Comparison of ENCODE assay signal across 8 mouse cellular contexts in the genomic region with DNA sequence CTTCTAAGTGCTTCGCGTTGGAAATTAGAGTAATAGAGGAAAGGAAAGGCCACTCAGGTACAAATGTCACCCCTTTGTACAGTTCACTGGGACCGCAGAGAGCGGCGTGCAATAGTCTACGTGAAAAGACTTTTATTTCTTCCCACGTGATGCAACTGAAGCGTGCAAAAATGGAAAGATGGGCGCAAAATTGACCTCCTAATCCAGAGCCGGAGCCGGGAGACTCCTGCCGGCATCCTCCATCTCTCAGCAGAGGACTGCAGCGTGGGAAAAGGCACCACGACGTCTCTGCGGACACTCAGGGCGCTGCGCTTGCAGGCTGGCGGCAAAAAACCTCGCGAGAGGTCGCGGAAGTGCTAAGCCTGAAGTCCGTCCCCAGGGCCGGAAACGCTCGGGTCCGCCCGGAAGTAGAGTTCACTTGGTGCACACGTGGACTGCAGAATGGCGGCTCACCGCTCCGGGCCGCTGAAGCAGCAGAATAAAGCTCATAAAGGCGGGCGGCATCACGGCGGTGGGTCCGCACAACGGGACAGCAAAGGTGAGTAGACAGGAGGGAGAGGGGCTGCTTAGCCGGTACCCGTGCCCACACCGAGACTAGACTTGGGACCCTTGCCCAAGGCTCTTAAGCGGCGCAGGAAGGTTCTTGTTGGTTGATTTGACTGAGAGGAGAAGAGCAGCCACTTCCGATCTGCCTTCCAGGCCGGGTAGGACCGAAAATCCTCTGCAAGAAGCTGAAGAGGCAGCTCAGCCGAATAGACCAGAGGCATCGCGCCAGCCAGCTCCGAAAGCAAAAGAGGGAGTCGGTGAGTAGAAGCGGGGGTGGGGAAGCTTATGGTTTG. TPM values are rescaled to one million over a fixed set of nuclear protein-coding genes. Genes with fewer than 3 reads are reported as not detected.
DNase-seq lines count a peak whose midpoint lies in the region; ATAC-seq lines count a peak whose summit lies in the region.

Gene Tsr1, plus strand, starts transcription at position 394 of the 839 bp plus-strand sequence.

- peaks cover 21% of the 10 kb centered on the region for H3K4me1 ChIP-seq in hindbrain, embryonic 12.5 days

- H3K4me3 ChIP-seq in hindbrain, embryonic 12.5 days = peak within 1 kb of the TSS; percentile 83

- H3K27ac ChIP-seq in hindbrain, embryonic 12.5 days = peak within 1 kb of the TSS; percentile 93

- H3K9ac ChIP-seq in hindbrain, embryonic 12.5 days = peak within 1 kb of the TSS; percentile 84

- peak within 1 kb of the TSS; percentile 89 for H3K4me2 ChIP-seq in hindbrain, embryonic 12.5 days (replicated peaks)

- under 1% methylated on average over 54 of the region's 54 CpGs for WGBS in hindbrain, embryonic 12.5 days

- H3K27me3 ChIP-seq in hindbrain, embryonic 12.5 days = no peaks in the 10 kb centered on the region

- no peaks in the 10 kb centered on the region for H3K9me3 ChIP-seq in hindbrain, embryonic 12.5 days (replicated peaks)

- peak; percentile 84 for ATAC-seq in hindbrain, embryonic 12.5 days (ENCODE audit: low FRiP score)

- H3K36me3 ChIP-seq in hindbrain, embryonic 12.5 days = peaks cover 28% of the 10 kb centered on the region

- peak; percentile 95 for DNase-seq in NIH3T3 (ENCODE audit: low read depth)
- peak; percentile 91 for DNase-seq in cerebellum, adult 9-11 months
- DNase-seq in frontal cortex, postnatal 10 days (ENCODE audit: low spot score in 2 of 2) = peak; percentile 89 to 90
- DNase-seq in layer of hippocampus, postnatal 36 days = peak; percentile 83 to 87
- DNase-seq in lung, postnatal 36 days = peak; percentile 95
- peak; percentile 97 for DNase-seq in retina, postnatal 1 day
- DNase-seq in urinary bladder, adult 18-20 months (ENCODE audit: low spot score in 2 of 2) = peak; percentile 76 to 86

RNA-seq across cellular contexts. Expression of gene Tsr1, which starts in this region (rescaled TPM):
- polyA plus RNA-seq in hindbrain, embryonic 12.5 days (2016; fragmentation: Nextera tagmentation; extraction: Ambion mirVana) = 33.0 and 37.4 TPM in 2 replicates
- total RNA-seq in layer of hippocampus, postnatal 36 days (2021) = 10 to 100 TPM; 33.3 to 34.4 TPM

Comparison
In these comparisons a context has a peak if more than half of its experiments do, and no peak if none do; other contexts are left out.
1. Peak in every context shown above with its lines: DNase-seq, ATAC-seq, H3K4me3 ChIP-seq and H3K27ac ChIP-seq.